Mouse (Mus musculus): ENCODE data around the gene 4930518I15Rik. TPM values are rescaled to one million over a fixed set of nuclear protein-coding genes. Genes with fewer than 3 reads are reported as not detected.

4930518I15Rik gene
- total and polyA plus RNA-seq, 3 experiments: 0.51 to 0.81 (median 0.72) TPM

DNA sequence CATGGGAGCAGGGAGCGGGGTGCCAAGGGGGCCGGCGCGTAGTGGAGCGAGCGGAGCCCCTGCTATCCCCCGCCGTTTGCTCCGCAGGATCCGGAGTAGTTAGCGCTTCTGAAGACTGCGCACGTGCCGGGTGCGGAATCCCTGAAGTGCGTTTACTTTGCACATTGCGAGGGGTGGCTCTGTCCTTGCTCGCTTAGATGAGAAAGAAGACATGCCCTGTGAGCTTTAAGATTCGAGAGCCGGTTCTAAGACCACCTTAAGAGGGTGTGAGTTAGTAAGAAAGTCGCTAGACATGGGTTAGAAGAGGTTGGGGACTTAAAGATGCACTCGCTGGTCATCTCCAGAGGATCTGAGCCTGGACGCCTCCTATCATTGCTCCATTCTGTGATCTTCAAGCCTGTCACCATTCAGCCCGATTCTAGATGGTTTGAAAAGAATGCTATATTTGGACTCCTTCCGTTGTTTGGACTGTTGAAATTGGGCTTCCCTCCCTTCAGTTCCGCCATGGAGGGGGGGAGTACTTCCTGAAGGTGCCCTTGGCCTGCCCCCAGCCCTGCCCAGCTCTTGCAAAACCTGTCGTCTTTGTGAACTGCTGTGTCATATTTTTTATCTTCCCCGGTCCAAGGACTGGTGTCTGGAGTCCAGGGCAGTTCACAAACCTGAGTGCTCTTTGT lies 5.9 kb upstream of the 4930518I15Rik start:
- H3K27ac ChIP-seq (ENCODE audit: insufficient read depth, low read depth): peak overlapping the region; percentile 42
- peaks cover 19 to 44% of the 10 kb centered on the region in 2 experiments for H3K36me3 ChIP-seq (replicated peaks in 1 of 2; ENCODE audit: control insufficient read depth in 1 of 2, insufficient read depth in 1 of 2, low read length in 1 of 2)
- TF ChIP-seq ETS1 (conservative IDR thresholded peaks at IDR 0.05; ENCODE audit: low read depth, low read length): no peak
- peak; percentile 56 for TF ChIP-seq BHLHE40 (IDR thresholded peaks at IDR 0.05; ENCODE audit: low read depth, low read length)
- TF ChIP-seq MAZ (IDR thresholded peaks at IDR 0.05; ENCODE audit: low read depth, low read length): peak; percentile 34; the same call in 1 of the 2 replicates
- 0 out of 2 replicates have a peak, but pooled peaks have one; percentile 36 for TF ChIP-seq ZMIZ1 (IDR thresholded peaks at IDR 0.05; ENCODE audit: low read depth, low read length)
- no peak for TF ChIP-seq E2F4 (IDR thresholded peaks at IDR 0.05; ENCODE audit: insufficient replicate concordance, low read depth, low read length)
- TF ChIP-seq KAT2A (IDR thresholded peaks at IDR 0.05; ENCODE audit: insufficient replicate concordance, low read length): 0 out of 2 replicates have a peak, but pooled peaks have one; percentile 12
- peak; percentile 73; the same call in 1 of the 2 replicates for TF ChIP-seq SIN3A (IDR thresholded peaks at IDR 0.05; ENCODE audit: low read length)
- no peak for TF ChIP-seq USF2 (conservative IDR thresholded peaks at IDR 0.05; ENCODE audit: low read depth, low read length)
- peak; percentile 61; the same call in 1 of the 2 replicates for TF ChIP-seq ELF1 (IDR thresholded peaks at IDR 0.05; ENCODE audit: low read depth, low read length)
- TF ChIP-seq MEF2A (IDR thresholded peaks at IDR 0.05; ENCODE audit: borderline replicate concordance, low read depth, low read length): no peak
- peaks cover 3 to 35% of the 10 kb centered on the region in 2 experiments; a peak in 3 of 4 replicates for H3K4me1 ChIP-seq (ENCODE audit: control insufficient read depth in 1 of 2, insufficient read depth in 2 of 2)
- dilution Hi-C loops (cut with MboI; ENCODE audit: extremely low pct_ligation_motif_present, extremely low pct_unique_long_range_greater_than_20kb, low sequenced_read_pairs): no loop called here
- peak overlapping the region; percentile 94 to 100 (median 100) for H3K4me3 ChIP-seq (replicated peaks in 1 of 3; ENCODE audit: low read depth in 2 of 3, low read length in 2 of 3, poor library complexity in 1 of 3)
- DNase-seq (ENCODE audit: extremely low read depth): peak; percentile 57
- peaks cover 47% of the 10 kb centered on the region for H3K79me2 ChIP-seq (replicated peaks; ENCODE audit: control insufficient read depth, extremely low read depth, insufficient read depth, poor library complexity, severe bottlenecking)
- H3K4me2 ChIP-seq (ENCODE audit: insufficient read depth, low read depth, poor library complexity, severe bottlenecking): peak overlapping the region; percentile 82
- H3K27me3 ChIP-seq (replicated peaks): no peaks in the 10 kb centered on the region
- H3K9ac ChIP-seq (ENCODE audit: insufficient read depth, low read depth): peak overlapping the region; percentile 80
- in situ Hi-C loops (cut with MboI; ENCODE audit: low pct_ligation_motif_present, low pct_unique_long_range_greater_than_20kb, low sequenced_read_pairs): no loop called here
- H3K9me3 ChIP-seq (replicated peaks; ENCODE audit: low read length): no peaks in the 10 kb centered on the region

DNA sequence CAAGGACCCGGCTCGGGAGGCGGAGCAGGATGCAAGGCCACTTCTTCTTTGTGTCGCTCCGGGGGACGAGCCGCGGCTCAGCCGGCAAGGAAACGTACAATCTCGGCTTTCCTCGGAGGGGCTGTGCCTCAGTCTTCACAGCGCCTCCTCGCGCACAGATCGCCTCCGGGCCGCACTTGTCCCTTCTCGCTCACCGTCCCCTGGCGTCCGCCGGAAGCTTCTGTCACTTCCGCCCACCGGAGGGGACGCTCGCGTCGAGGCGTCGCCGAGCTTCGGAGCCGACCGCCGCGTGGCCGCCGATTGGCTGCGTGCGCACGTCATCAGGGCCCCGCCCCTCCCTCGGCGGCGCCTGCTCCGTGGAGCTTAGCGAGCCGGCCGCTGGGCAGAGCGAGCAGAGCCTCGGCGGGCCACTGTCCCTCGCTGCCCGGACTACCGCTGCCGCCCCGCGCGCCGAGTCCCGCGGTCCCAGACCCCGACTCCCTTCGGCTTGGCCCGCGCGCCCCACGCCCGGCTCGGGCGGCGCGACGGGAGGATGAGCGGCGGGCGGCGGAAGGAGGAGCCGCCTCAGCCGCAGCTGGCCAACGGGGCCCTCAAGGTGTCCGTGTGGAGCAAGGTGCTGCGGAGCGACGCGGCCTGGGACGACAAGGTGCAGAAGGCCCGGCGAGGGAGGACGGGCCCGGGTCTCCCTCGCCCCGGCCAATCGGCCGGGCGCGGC lies 5.2 kb upstream of the 4930518I15Rik start, which contains the start of gene Rab5if:
TSS of gene Rab5if (plus strand) at position 357 of the 715 bp plus-strand sequence.
- H3K36me3 ChIP-seq (replicated peaks in 1 of 2; ENCODE audit: control insufficient read depth in 1 of 2, insufficient read depth in 1 of 2, low read length in 1 of 2): peaks cover 18 to 43% of the 10 kb centered on the region in 2 experiments
- TF ChIP-seq TCF12 (IDR thresholded peaks at IDR 0.05; ENCODE audit: low read depth, low read length) (peak; percentile 85), SMC3 (IDR thresholded peaks at IDR 0.05; ENCODE audit: low read depth, low read length) (no peak; the same call in 1 of the 2 replicates), RAD21 (IDR thresholded peaks at IDR 0.05; ENCODE audit: low read depth, low read length) (peak; percentile 1), ELF1 (IDR thresholded peaks at IDR 0.05; ENCODE audit: low read depth, low read length) (peak; percentile 93), NRF1 (IDR thresholded peaks at IDR 0.05; ENCODE audit: low read depth, low read length) (peak; percentile 90), ZMIZ1 (IDR thresholded peaks at IDR 0.05; ENCODE audit: low read depth, low read length) (peak; percentile 79), CTCF (conservative IDR thresholded peaks at IDR 0.05 in 1 of 2, IDR thresholded peaks at IDR 0.05 in 1 of 2; ENCODE audit: low read depth in 2 of 2, low read length in 2 of 2) (peak in 1 of 2 experiments; percentile 64; a peak in 2 of 4 replicates), TBP (conservative IDR thresholded peaks at IDR 0.05; ENCODE audit: low read depth, low read length) (peak; percentile 60; the same call in 1 of the 2 replicates), ZNF384 (IDR thresholded peaks at IDR 0.05; ENCODE audit: low read depth, low read length) (no peak), E2F4 (IDR thresholded peaks at IDR 0.05; ENCODE audit: insufficient replicate concordance, low read depth, low read length) (no peak), NELFE (IDR thresholded peaks at IDR 0.05; ENCODE audit: low read depth, low read length) (peak; percentile 76), MAX (IDR thresholded peaks at IDR 0.05; ENCODE audit: low read length) (peak; percentile 81), JUN (IDR thresholded peaks at IDR 0.05; ENCODE audit: insufficient read depth, low read depth, low read length) (no peak), KAT2A (IDR thresholded peaks at IDR 0.05; ENCODE audit: insufficient replicate concordance, low read length) (peak; percentile 92; the same call in 1 of the 2 replicates), GABPA (IDR thresholded peaks at IDR 0.05; ENCODE audit: insufficient replicate concordance, low read depth, low read length) (peak; percentile 43; the same call in 1 of the 2 replicates), IRF4 (IDR thresholded peaks at IDR 0.05; ENCODE audit: low read depth, low read length) (peak; percentile 57; the same call in 1 of the 2 replicates), MEF2A (IDR thresholded peaks at IDR 0.05; ENCODE audit: borderline replicate concordance, low read depth, low read length) (peak; percentile 79), UBTF (IDR thresholded peaks at IDR 0.05; ENCODE audit: low read depth, low read length) (peak; percentile 95), MAZ (IDR thresholded peaks at IDR 0.05; ENCODE audit: low read depth, low read length) (peak; percentile 63; the same call in 1 of the 2 replicates), MAFK (IDR thresholded peaks at IDR 0.05; ENCODE audit: insufficient replicate concordance, low read length) (no peak), POLR2A (IDR thresholded peaks at IDR 0.05; ENCODE audit: low read depth, low read length) (peak; percentile 86), HCFC1 (IDR thresholded peaks at IDR 0.05; ENCODE audit: low read depth, low read length) (peak; percentile 95), CHD1 (IDR thresholded peaks at IDR 0.05; ENCODE audit: low read depth, low read length) (no peak), SIN3A (IDR thresholded peaks at IDR 0.05; ENCODE audit: low read length) (peak; percentile 94)
- H3K9me3 ChIP-seq (replicated peaks; ENCODE audit: low read length): no peaks in the 10 kb centered on the region
- dilution Hi-C loops (cut with MboI; ENCODE audit: extremely low pct_ligation_motif_present, extremely low pct_unique_long_range_greater_than_20kb, low sequenced_read_pairs) (no loop called here), in situ Hi-C loops (cut with MboI; ENCODE audit: low pct_ligation_motif_present, low pct_unique_long_range_greater_than_20kb, low sequenced_read_pairs) (no loop called here)
- peaks cover 47% of the 10 kb centered on the region for H3K79me2 ChIP-seq (replicated peaks; ENCODE audit: control insufficient read depth, extremely low read depth, insufficient read depth, poor library complexity, severe bottlenecking)
- peak within 1 kb of the TSS; percentile 83 for H3K4me2 ChIP-seq (ENCODE audit: insufficient read depth, low read depth, poor library complexity, severe bottlenecking)
- peak within 1 kb of the TSS; percentile 50 for H3K27ac ChIP-seq (ENCODE audit: insufficient read depth, low read depth)
- H3K9ac ChIP-seq (ENCODE audit: insufficient read depth, low read depth): peak within 1 kb of the TSS; percentile 80
- peak within 1 kb of the TSS; percentile 94 to 100 (median 100) for H3K4me3 ChIP-seq (replicated peaks in 1 of 3; ENCODE audit: low read depth in 2 of 3, low read length in 2 of 3, poor library complexity in 1 of 3)
- DNase-seq (ENCODE audit: extremely low read depth): peak; percentile 95
- no peaks in the 10 kb centered on the region for H3K27me3 ChIP-seq (replicated peaks)
- peaks cover 8 to 42% of the 10 kb centered on the region in 2 experiments for H3K4me1 ChIP-seq (ENCODE audit: control insufficient read depth in 1 of 2, insufficient read depth in 2 of 2)

All from CH12.LX (cell line).